Mouse (Mus musculus) heart, embryonic 11.5 days (tissue): Measurements from ENCODE around the gene Lekr1. TPM values are rescaled to one million over a fixed set of nuclear protein-coding genes. Genes with fewer than 3 reads are reported as not detected.

Experiments
- ATAC-seq: fragments of 200-750 bp; cut with Nextera tagmentation; replicated peaks from 2 replicates; pipeline ENCODE4 v1.8.0; 2017; ENCODE audit warnings: moderate library complexity; ENCODE audit not compliant: insufficient number of reproducible peaks, low FRiP score, low TSS enrichment
- H3K27ac ChIP-seq: fragments of 300-500 bp; sonication (generic); 2 replicates; pipeline ENCODE4 v1.5.1; 2014; ENCODE audit warnings: mild to moderate bottlenecking, low read depth, low read length
- H3K27me3 ChIP-seq: fragments of 300-500 bp; sonication (generic); 2 replicates; pipeline ENCODE4 v1.6.1; 2014; ENCODE audit warnings: mild to moderate bottlenecking, low read length, mixed read lengths; ENCODE audit not compliant: control insufficient read depth, insufficient read depth
- H3K36me3 ChIP-seq: fragments of 300-500 bp; sonication (generic); 2 replicates; pipeline ENCODE4 v1.6.1; 2014; ENCODE audit warnings: mild to moderate bottlenecking, low read length, moderate library complexity, mixed read lengths; ENCODE audit not compliant: control insufficient read depth, insufficient read depth
- H3K4me1 ChIP-seq: fragments of 300-500 bp; sonication (generic); 2 replicates; pipeline ENCODE4 v1.6.1; 2014; ENCODE audit warnings: low read length; ENCODE audit not compliant: control insufficient read depth, insufficient read depth
- H3K4me2 ChIP-seq: fragments of 300-500 bp; sonication (generic); 2 replicates; pipeline ENCODE4 v1.6.1; 2014; ENCODE audit warnings: mild to moderate bottlenecking, moderate library complexity
- H3K4me3 ChIP-seq: fragments of 300-500 bp; sonication (generic); 2 replicates; pipeline ENCODE4 v1.5.1; 2014; ENCODE audit warnings: low read depth, low read length
- H3K9ac ChIP-seq: fragments of 300-500 bp; sonication (generic); 2 replicates; pipeline ENCODE4 v1.6.1; 2014; ENCODE audit warnings: mild to moderate bottlenecking, low read depth, low read length, moderate library complexity
- H3K9me3 ChIP-seq: fragments of 300-500 bp; sonication (generic); replicated peaks from 2 replicates; pipeline ENCODE4 v1.6.1; 2016; ENCODE audit warnings: low read length; ENCODE audit not compliant: control insufficient read depth
- WGBS: fragments of 180-500 bp; shearing (Covaris S2); extraction: QIAGEN DNeasy Blood & Tissue Kit; methylation state at CpG from one replicate; pipeline ENCODE4 v1.1.7; 2014; ENCODE audit not compliant: insufficient replicate concordance; 5-methylcytosine and 5-hydroxymethylcytosine counted together
- polyA plus RNA-seq: library from polyadenylated mRNA; unstranded; fragments of >200 nt; fragmentation: Nextera tagmentation; extraction: Ambion mirVana; gene quantifications from 2 replicates; pipeline ENCODE4 v1.2.1, GENCODE M21; 2014

The Lekr1 gene
- polyA plus RNA-seq, 1 experiment from 2014 or later: 5.4 TPM

DNA sequence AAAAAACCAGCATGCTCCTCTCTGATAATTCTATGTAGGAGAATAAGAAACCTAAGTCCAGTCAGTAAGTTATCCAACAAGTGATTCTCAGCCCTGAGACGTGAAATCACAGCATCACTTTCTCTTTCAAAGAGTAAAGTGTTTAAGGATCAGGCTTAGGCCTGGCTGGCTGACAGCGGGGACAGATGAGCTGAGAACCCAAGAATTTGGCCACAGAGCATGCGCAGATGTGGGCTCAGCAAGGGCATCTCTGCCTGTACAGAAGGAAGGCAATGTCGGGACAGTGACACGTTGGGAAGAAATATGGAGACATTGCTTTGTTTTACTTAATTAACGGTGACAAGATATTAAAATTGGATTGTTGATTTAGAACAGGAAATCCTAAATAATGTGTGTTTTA, 160.7 kb downstream of the Lekr1 start:
- H3K9me3 ChIP-seq: no peaks in the 10 kb centered on the region
- no peak for ATAC-seq
- no peak overlapping the region for H3K27ac ChIP-seq
- 69% methylated on average over 6 of the region's 6 CpGs for WGBS
- H3K4me2 ChIP-seq: no peak overlapping the region
- no peaks in the 10 kb centered on the region for H3K36me3 ChIP-seq
- H3K27me3 ChIP-seq: no peaks in the 10 kb centered on the region
- no peak overlapping the region for H3K4me3 ChIP-seq
- H3K4me1 ChIP-seq: peaks cover 28% of the 10 kb centered on the region
- no peak overlapping the region for H3K9ac ChIP-seq

DNA sequence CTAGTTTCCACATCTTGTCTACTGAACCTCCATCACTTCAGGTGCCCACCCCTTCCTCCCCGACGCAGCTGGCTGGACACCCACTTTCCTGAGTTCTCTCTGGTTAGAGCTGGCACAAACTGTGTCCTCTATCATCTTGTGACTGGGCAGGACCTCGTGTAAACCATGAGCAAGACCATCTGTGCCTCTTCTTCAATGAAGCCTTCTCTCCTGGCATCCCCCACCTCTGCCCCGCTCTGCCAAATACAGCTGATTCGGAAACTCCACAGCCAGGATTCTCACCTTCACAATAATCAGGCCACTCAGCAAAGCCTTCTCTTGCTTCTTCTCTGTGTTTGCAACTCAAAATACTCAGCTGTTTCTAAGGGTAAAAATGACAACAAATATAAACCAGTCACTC, 161.4 kb downstream of the Lekr1 start:
- Histone ChIP-seq H3K4me3 (no peak overlapping the region), H3K4me2 (no peak overlapping the region), H3K27me3 (no peaks in the 10 kb centered on the region), H3K4me1 (peaks cover 34% of the 10 kb centered on the region), H3K36me3 (no peaks in the 10 kb centered on the region), H3K9me3 (no peaks in the 10 kb centered on the region), H3K27ac (no peak overlapping the region), H3K9ac (no peak overlapping the region)
- ATAC-seq: no peak
- WGBS: 80% methylated on average over 5 of the region's 5 CpGs

DNA sequence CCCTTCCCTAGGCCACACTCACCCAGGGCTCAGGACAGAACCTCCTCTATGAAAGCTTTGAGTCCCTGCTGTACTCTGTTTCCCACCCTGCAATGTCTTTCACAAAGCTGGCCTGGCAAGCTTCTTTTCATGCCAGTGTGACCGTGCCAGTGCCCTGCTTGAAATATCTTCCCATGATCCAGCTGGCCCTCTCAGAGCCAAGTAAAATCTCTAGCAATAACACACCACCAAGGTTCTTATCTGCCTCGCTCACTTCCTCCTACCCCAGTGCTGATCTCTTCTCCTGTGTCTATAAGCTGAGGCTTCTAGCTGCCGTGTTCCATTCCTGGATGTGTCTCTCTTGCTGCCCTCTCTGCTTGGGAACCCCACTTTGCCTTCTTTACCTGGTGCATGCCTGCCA, 162.0 kb downstream of the Lekr1 start:
- peaks cover 37% of the 10 kb centered on the region for H3K4me1 ChIP-seq
- ATAC-seq: no peak
- H3K9me3 ChIP-seq: no peaks in the 10 kb centered on the region
- H3K4me2 ChIP-seq: no peak overlapping the region
- 35% methylated on average over 3 of the region's 3 CpGs for WGBS
- H3K27ac ChIP-seq: peak overlapping the region; percentile 29; the same call in 1 of the 2 replicates
- no peaks in the 10 kb centered on the region for H3K27me3 ChIP-seq
- H3K36me3 ChIP-seq: no peaks in the 10 kb centered on the region
- H3K4me3 ChIP-seq: no peak overlapping the region
- no peak overlapping the region for H3K9ac ChIP-seq

DNA sequence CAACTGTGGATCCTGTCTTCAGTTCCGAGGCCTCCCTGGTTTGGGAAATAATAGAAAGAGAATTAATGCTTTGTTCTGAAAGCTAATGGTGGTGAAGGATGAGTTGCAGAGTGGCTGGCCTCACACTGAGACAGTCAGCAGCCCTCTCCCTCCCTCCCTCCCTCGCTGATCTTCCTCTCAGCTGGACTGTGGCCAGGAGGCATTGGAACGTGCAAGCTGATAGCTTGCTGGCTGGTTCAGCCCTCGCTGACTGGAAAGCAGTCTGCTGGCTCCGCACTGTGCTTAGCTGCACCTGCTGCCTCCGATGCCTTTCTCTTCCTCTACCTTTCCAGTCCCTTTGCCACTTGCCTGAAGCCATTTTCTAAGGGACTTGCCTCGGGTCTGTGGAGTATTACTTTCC, 163.2 kb downstream of the Lekr1 start:
- ATAC-seq: peak; percentile 79
- WGBS: 5% methylated on average over 7 of the region's 7 CpGs

DNA sequence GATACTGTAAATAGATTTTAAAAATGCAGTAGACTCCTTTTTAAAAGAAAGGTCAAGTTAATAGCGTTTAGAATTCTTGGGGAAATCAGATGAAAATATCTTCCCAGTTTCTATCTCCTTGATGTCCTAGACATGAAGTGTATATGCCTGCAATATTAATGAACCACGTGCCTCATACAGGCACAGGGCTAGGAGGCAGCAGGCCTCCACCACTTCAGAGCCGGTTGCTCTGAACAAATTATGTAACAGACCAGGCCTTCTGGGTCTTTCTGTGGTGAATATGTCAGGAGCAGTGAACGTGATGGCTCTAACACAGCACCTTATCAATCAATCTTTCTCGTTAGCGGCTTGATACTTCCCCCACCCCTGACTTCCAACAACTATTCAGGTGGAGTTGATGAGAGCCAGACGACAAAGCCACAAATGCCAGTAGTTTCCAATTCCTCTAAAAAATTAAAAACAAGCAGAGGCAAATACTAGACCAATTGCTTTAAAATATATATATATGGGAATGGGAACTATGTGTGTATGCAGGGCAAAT, 164.0 kb downstream of the Lekr1 start:
- Histone ChIP-seq H3K36me3 (no peaks in the 10 kb centered on the region), H3K9me3 (no peaks in the 10 kb centered on the region), H3K9ac (no peak overlapping the region), H3K27ac (no peak overlapping the region), H3K4me1 (peaks cover 37% of the 10 kb centered on the region), H3K4me2 (no peak overlapping the region), H3K27me3 (no peaks in the 10 kb centered on the region), H3K4me3 (no peak overlapping the region)
- WGBS: 41% methylated on average over 7 of the region's 7 CpGs
- no peak for ATAC-seq

More for the DNA sequence above, 163.2 kb downstream of the Lekr1 start:
- Histone ChIP-seq H3K4me1 (peaks cover 37% of the 10 kb centered on the region), H3K9me3 (no peaks in the 10 kb centered on the region), H3K27ac (peak overlapping the region; percentile 22; the same call in 1 of the 2 replicates), H3K4me2 (peak overlapping the region; percentile 40), H3K36me3 (no peaks in the 10 kb centered on the region), H3K4me3 (no peak overlapping the region), H3K9ac (no peak overlapping the region), H3K27me3 (no peaks in the 10 kb centered on the region)

DNA sequence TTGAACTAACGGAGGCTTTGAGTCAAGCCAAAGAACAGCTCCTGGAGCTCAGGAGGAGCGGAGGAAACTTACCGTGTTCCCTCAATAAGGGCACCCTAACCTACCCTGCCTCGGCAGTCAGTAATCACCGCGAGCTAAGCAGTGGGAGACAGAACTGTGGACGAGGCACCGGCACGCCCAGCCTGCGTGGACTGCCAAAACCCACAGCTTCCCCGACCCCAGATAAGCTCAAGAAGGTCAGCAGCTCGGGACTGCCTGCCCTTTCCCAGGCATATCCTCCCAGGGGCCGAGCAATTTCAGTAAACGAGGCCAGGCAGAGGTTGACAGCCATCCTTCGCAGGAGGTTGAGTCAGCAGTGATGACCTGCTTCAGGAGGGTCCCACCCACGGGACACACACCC, 164.8 kb downstream of the Lekr1 start:
- 0 out of 2 replicates have a peak overlapping the region, but pooled peaks have one; percentile 10 for H3K4me3 ChIP-seq
- H3K27me3 ChIP-seq: no peaks in the 10 kb centered on the region
- H3K9me3 ChIP-seq: no peaks in the 10 kb centered on the region
- H3K9ac ChIP-seq: peak overlapping the region; percentile 40; the same call in 1 of the 2 replicates
- H3K27ac ChIP-seq: 0 out of 2 replicates have a peak overlapping the region, but pooled peaks have one; percentile 10
- no peak for ATAC-seq
- no peaks in the 10 kb centered on the region for H3K36me3 ChIP-seq
- WGBS: 6% methylated on average over 16 of the region's 16 CpGs
- peaks cover 37% of the 10 kb centered on the region for H3K4me1 ChIP-seq
- H3K4me2 ChIP-seq: peak overlapping the region; percentile 50

DNA sequence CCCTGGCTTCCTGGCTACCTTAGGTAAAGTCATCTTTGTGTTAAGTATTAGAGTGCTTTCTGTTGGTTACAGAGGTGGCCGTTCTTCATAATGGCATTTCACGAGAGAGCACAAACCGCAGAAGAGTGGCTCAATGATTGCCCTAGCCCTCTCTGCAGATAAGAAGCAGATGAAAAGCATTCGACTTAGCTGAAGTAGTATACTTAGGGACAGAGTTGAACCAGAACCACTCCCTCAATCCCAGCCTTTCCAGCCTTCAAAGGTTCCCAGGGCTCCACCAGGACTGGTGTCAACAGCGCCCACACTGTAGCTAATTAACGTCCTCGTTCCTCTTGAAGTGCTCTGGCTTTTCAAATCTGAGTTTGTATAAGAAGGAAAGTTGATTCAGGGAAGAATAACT, 166.4 kb downstream of the Lekr1 start:
- Histone ChIP-seq H3K36me3 (no peaks in the 10 kb centered on the region), H3K4me1 (peaks cover 37% of the 10 kb centered on the region), H3K9me3 (no peaks in the 10 kb centered on the region), H3K4me2 (no peak overlapping the region), H3K4me3 (no peak overlapping the region), H3K27me3 (no peaks in the 10 kb centered on the region), H3K27ac (no peak overlapping the region), H3K9ac (no peak overlapping the region)
- WGBS: 17% methylated on average over 7 of the region's 7 CpGs
- ATAC-seq: no peak

DNA sequence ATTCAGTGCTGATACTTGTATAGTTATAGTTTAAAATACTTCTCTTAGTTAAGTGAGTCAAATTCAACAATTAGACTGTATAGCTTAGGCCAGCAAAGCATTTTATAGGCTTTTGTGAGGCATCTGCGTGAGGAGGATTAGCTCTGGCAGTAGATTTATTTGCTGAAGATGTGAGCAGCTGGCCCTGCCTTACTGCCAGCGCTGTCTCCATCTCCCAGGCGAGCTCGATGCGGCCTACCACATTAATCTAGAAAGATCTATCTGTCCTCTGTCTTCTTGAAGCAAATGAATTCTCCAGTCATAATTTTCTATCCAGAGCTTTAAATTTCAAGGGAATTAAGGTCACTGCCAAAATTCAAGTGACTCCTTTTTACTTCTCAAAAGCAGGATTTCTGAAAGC, 170.4 kb downstream of the Lekr1 start:
- H3K27ac ChIP-seq: no peak overlapping the region
- no peaks in the 10 kb centered on the region for H3K27me3 ChIP-seq
- no peak for ATAC-seq
- H3K4me2 ChIP-seq: no peak overlapping the region
- no peaks in the 10 kb centered on the region for H3K36me3 ChIP-seq
- H3K4me3 ChIP-seq: no peak overlapping the region
- 84% methylated on average over 5 of the region's 5 CpGs for WGBS
- H3K4me1 ChIP-seq: peaks cover 12% of the 10 kb centered on the region
- no peak overlapping the region for H3K9ac ChIP-seq
- no peaks in the 10 kb centered on the region for H3K9me3 ChIP-seq

DNA sequence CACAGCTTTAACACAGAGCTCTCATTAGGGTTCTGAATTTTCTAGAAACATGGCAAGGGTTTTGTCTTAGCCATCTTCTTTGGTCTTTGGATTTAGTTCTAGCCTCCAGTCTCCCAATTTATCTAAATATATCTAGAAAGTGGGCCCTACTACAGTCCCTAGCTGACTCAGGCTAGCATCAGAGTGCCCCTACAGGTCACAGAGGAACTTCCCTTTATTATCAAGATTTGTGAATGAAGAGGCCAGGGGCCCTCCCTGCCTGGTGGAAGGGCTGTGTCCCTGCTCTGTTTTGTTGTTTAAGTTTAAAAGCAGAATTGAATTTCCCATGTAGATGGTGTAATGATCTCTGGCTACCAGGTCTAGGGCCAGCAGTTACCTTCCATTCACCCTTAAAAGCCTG, 173.6 kb downstream of the Lekr1 start:
- ATAC-seq: no peak
- no peaks in the 10 kb centered on the region for H3K9me3 ChIP-seq
- H3K27me3 ChIP-seq: no peaks in the 10 kb centered on the region
- H3K4me1 ChIP-seq: peaks cover 12% of the 10 kb centered on the region
- no peak overlapping the region for H3K27ac ChIP-seq
- no peaks in the 10 kb centered on the region for H3K36me3 ChIP-seq
- no peak overlapping the region for H3K4me3 ChIP-seq
- no peak overlapping the region for H3K4me2 ChIP-seq
- H3K9ac ChIP-seq: no peak overlapping the region
